Mouse (Mus musculus) lung, postnatal 0 days (tissue): Measurements from ENCODE around the gene Prdm5. TPM values are rescaled to one million over a fixed set of nuclear protein-coding genes. Genes with fewer than 3 reads are reported as not detected.

Experiments
- ATAC-seq: fragments of 200-750 bp; cut with Nextera tagmentation; 2 replicates; pipeline ENCODE4 v1.8.0; 2017; ENCODE audit warnings: moderate library complexity
- DNase-seq: peaks from one replicate; pipeline ENCODE4 v3.0.0-alpha.2; 2016; ENCODE audit warnings: low spot score
- H3K27ac ChIP-seq: fragments of 300-500 bp; sonication (generic); 2 replicates; pipeline ENCODE4 v1.5.1; 2014; ENCODE audit warnings: antibody characterized with exemption, mild to moderate bottlenecking, low read length, mixed read lengths
- H3K27me3 ChIP-seq: fragments of 300-500 bp; sonication (generic); replicated peaks from 2 replicates; pipeline ENCODE4 v1.6.1; 2014; ENCODE audit warnings: low read length, mixed read lengths; ENCODE audit not compliant: insufficient read depth
- H3K36me3 ChIP-seq: fragments of 300-500 bp; sonication (generic); 2 replicates; pipeline ENCODE4 v1.6.1; 2014; ENCODE audit warnings: low read length, mixed read lengths; ENCODE audit not compliant: insufficient read depth
- H3K4me1 ChIP-seq: fragments of 300-500 bp; sonication (generic); 2 replicates; pipeline ENCODE4 v1.6.1; 2014; ENCODE audit warnings: antibody characterized with exemption, low read depth, low read length, mixed read lengths; ENCODE audit not compliant: insufficient read depth
- H3K4me2 ChIP-seq: fragments of 300-500 bp; sonication (generic); replicated peaks from 2 replicates; pipeline ENCODE4 v1.6.1; 2014; ENCODE audit warnings: low read depth, mild to moderate bottlenecking, low read length, moderate library complexity, mixed read lengths
- H3K4me3 ChIP-seq: fragments of 300-500 bp; sonication (generic); 2 replicates; pipeline ENCODE4 v1.5.1; 2014; ENCODE audit warnings: low read depth, low read length
- H3K9ac ChIP-seq: fragments of 300-500 bp; sonication (generic); replicated peaks from 2 replicates; pipeline ENCODE4 v1.6.1; 2014; ENCODE audit warnings: low read depth, mild to moderate bottlenecking
- H3K9me3 ChIP-seq: fragments of 300-500 bp; sonication (generic); 2 replicates; pipeline ENCODE4 v1.6.1; 2016; ENCODE audit warnings: low read length, mixed read lengths
- CTCF ChIP-seq: IDR thresholded peaks from 2 replicates; pipeline ENCODE4 v1.5.1; 2016; ENCODE audit warnings: antibody characterized with exemption, mild to moderate bottlenecking
- EP300 ChIP-seq: IDR thresholded peaks from 2 replicates; pipeline ENCODE4 v1.6.1; 2016; ENCODE audit warnings: antibody characterized with exemption, mild to moderate bottlenecking, control low read depth
- WGBS: fragments of 180-500 bp; shearing (Covaris S2); extraction: QIAGEN DNeasy Blood & Tissue Kit; methylation state at CpG from one replicate; pipeline ENCODE4 v1.1.7; 2014; 5-methylcytosine and 5-hydroxymethylcytosine counted together
- polyA plus RNA-seq: library from polyadenylated mRNA; unstranded; fragments of >200 nt; fragmentation: Nextera tagmentation; extraction: Ambion mirVana; gene quantifications from 2 replicates; pipeline ENCODE4 v1.2.1, GENCODE M21; 2015

Prdm5 gene
- polyA plus RNA-seq, 1 experiment from 2014 or later = 9.3 TPM

GRCm38 (mm10) chr6:65892045-65892660, 113.4 kb downstream of the Prdm5 start:
- TF ChIP-seq EP300 (no peak), CTCF (no peak)
- no peaks in the 10 kb centered on the region for H3K27me3 ChIP-seq
- no peak for ATAC-seq

GRCm38 (mm10) chr6:65906657-65907182, 127.9 kb downstream of the Prdm5 start:
- no peaks in the 10 kb centered on the region for H3K36me3 ChIP-seq
- H3K4me1 ChIP-seq = no peaks in the 10 kb centered on the region
- H3K27ac ChIP-seq = no peak overlapping the region
- H3K4me2 ChIP-seq = no peak overlapping the region
- no peak for ATAC-seq
- no peak overlapping the region for H3K9ac ChIP-seq
- no peak overlapping the region for H3K4me3 ChIP-seq
- WGBS = 69% methylated on average over 2 of the region's 2 CpGs
- H3K27me3 ChIP-seq = no peaks in the 10 kb centered on the region
- no peaks in the 10 kb centered on the region for H3K9me3 ChIP-seq
- no peak for DNase-seq
- TF ChIP-seq CTCF (no peak), EP300 (no peak)

More at GRCm38 (mm10) chr6:65892045-65892660, 113.4 kb downstream of the Prdm5 start:
- H3K36me3 ChIP-seq = 0 out of 2 replicates have a peak, but pooled peaks cover 4% of the 10 kb centered on the region
- DNase-seq = no peak
- H3K4me2 ChIP-seq = no peak overlapping the region
- H3K9me3 ChIP-seq = no peaks in the 10 kb centered on the region
- no peak overlapping the region for H3K9ac ChIP-seq
- no peak overlapping the region for H3K27ac ChIP-seq
- H3K4me3 ChIP-seq = no peak overlapping the region
- 68% methylated on average over 4 of the region's 4 CpGs for WGBS
- no peaks in the 10 kb centered on the region for H3K4me1 ChIP-seq

- WGBS = 82% methylated on average over 5 of the region's 5 CpGs
- TF ChIP-seq CTCF = no peak
- TF ChIP-seq EP300 = no peak
- H3K36me3 ChIP-seq = no peaks in the 10 kb centered on the region
- ATAC-seq = no peak
- H3K4me2 ChIP-seq = no peak overlapping the region
- H3K9me3 ChIP-seq = no peaks in the 10 kb centered on the region
- no peaks in the 10 kb centered on the region for H3K4me1 ChIP-seq
- no peak overlapping the region for H3K9ac ChIP-seq
- DNase-seq = no peak
- H3K27ac ChIP-seq = no peak overlapping the region
- H3K27me3 ChIP-seq = no peaks in the 10 kb centered on the region
- no peak overlapping the region for H3K4me3 ChIP-seq
These were observed 136.6 kb downstream of the Prdm5 start for GRCm38 (mm10) chr6:65915421-65915820.

GRCm38 (mm10) chr6:65921703-65922102, 142.9 kb downstream of the Prdm5 start:
- Histone ChIP-seq H3K27me3 (no peaks in the 10 kb centered on the region), H3K9ac (no peak overlapping the region), H3K4me2 (no peak overlapping the region), H3K27ac (no peak overlapping the region), H3K4me1 (no peaks in the 10 kb centered on the region), H3K9me3 (no peaks in the 10 kb centered on the region), H3K36me3 (no peaks in the 10 kb centered on the region), H3K4me3 (no peak overlapping the region)
- ATAC-seq = no peak
- no peak for DNase-seq
- TF ChIP-seq EP300 (no peak), CTCF (no peak)
- WGBS = 70% methylated on average over 3 of the region's 3 CpGs

- Histone ChIP-seq H3K4me1 (no peaks in the 10 kb centered on the region), H3K36me3 (no peaks in the 10 kb centered on the region), H3K4me3 (no peak overlapping the region), H3K4me2 (no peak overlapping the region), H3K9me3 (no peaks in the 10 kb centered on the region), H3K27me3 (no peaks in the 10 kb centered on the region), H3K27ac (no peak overlapping the region), H3K9ac (no peak overlapping the region)
- TF ChIP-seq CTCF (no peak), EP300 (no peak)
- no peak for ATAC-seq
- 79% methylated on average over 4 of the region's 4 CpGs for WGBS
- DNase-seq = no peak
These were observed 144.8 kb downstream of the Prdm5 start for GRCm38 (mm10) chr6:65923501-65924084.

GRCm38 (mm10) chr6:65925737-65926333, 147.0 kb downstream of the Prdm5 start:
- Histone ChIP-seq H3K27me3 (no peaks in the 10 kb centered on the region), H3K27ac (no peak overlapping the region), H3K4me1 (no peaks in the 10 kb centered on the region), H3K9ac (no peak overlapping the region), H3K4me2 (no peak overlapping the region), H3K4me3 (no peak overlapping the region), H3K9me3 (no peaks in the 10 kb centered on the region), H3K36me3 (no peaks in the 10 kb centered on the region)
- no peak for DNase-seq
- TF ChIP-seq EP300 (no peak), CTCF (no peak)
- ATAC-seq = no peak
- WGBS = 61% methylated on average over 3 of the region's 3 CpGs
